Mouse (Mus musculus): ENCODE data around the gene Tbx10. TPM values are rescaled to one million over a fixed set of nuclear protein-coding genes. Genes with fewer than 3 reads are reported as not detected.

Tbx10 gene
- polyA plus RNA-seq, 1 experiment from 2014 or later, result not detected

- Histone ChIP-seq H3K4me2 (replicated peaks) (no peak overlapping the region), H3K9me3 (no peaks in the 10 kb centered on the region), H3K27ac (no peak overlapping the region), H3K36me3 (no peaks in the 10 kb centered on the region), H3K4me1 (replicated peaks) (peaks cover 19% of the 10 kb centered on the region), H3K4me3 (replicated peaks) (no peak overlapping the region), H3K27me3 (peaks cover 3% of the 10 kb centered on the region), H3K9ac (replicated peaks) (no peak overlapping the region)
- no peak for ATAC-seq
- WGBS, result 78% methylated on average over 8 of the region's 8 CpGs
These were observed 5.8 kb downstream of the Tbx10 start for GRCm38 (mm10) chr19:3998335-3998734.

GRCm38 (mm10) chr19:3999121-3999730 lies 6.7 kb downstream of the Tbx10 start:
- H3K36me3 ChIP-seq, result no peaks in the 10 kb centered on the region
- H3K9me3 ChIP-seq, result no peaks in the 10 kb centered on the region
- H3K4me3 ChIP-seq (replicated peaks), result no peak overlapping the region
- peaks cover 19% of the 10 kb centered on the region for H3K4me1 ChIP-seq (replicated peaks)
- 0 out of 2 replicates have a peak overlapping the region, but pooled peaks have one; percentile 33 for H3K9ac ChIP-seq (replicated peaks)
- peak overlapping the region; percentile 86 for H3K4me2 ChIP-seq (replicated peaks)
- peaks cover 3% of the 10 kb centered on the region for H3K27me3 ChIP-seq
- ATAC-seq, result no peak
- H3K27ac ChIP-seq, result no peak overlapping the region
- WGBS, result 87% methylated on average over 9 of the region's 9 CpGs

DNA sequence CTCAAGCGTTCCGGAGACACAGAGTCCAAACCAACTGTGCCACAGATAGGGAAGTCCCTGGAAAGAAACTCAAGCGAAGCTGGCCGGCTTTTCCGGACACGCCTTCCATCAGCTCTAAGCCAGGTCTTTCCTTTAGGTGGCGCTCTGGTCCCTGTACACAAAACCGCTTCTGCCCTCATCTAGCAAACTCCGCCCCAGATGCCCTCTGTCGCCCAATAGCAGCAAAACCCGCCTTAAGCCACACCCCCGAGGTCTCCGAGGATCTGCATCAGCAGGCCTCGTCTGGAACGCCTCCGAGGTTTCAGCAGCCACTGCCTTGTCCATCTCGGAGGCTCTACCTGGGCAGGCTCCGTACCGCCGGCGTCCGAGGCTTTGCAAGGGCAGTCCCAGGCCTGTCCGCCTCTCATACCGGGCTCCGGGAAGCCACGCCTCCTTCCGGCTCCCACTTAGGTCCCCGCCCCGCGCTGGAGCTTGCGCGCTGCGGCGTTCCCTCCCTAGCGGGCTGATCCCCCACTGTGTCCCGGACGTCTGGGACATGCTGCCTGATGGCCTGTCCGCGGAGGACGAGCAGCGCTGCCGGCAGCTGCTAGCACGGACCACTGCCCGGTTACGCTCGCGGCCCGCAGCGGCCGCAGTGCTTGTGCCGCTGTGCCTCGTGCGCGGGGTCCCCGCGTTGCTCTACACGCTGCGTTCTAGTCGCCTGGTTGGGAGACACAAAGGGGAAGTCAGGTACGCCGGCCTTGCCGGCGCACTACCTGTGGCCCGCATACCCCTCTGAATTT lies 7.8 kb downstream of the Tbx10 start, which contains the start of the genes Nudt8 and Gm49405:
Nudt8 (plus strand) TSS at position 462 of the 782 bp plus-strand sequence.
Gm49405 (plus strand) TSS at position 508 of the 782 bp plus-strand sequence.
- Histone ChIP-seq H3K27ac (peak within 1 kb of the TSS; percentile 97), H3K9me3 (no peaks in the 10 kb centered on the region), H3K4me3 (replicated peaks) (peak within 1 kb of the TSS; percentile 71), H3K27me3 (peaks cover 3% of the 10 kb centered on the region), H3K4me2 (replicated peaks) (peak within 1 kb of the TSS; percentile 86), H3K9ac (replicated peaks) (peak within 1 kb of the TSS; percentile 88), H3K4me1 (replicated peaks) (peaks cover 19% of the 10 kb centered on the region), H3K36me3 (peaks cover 8% of the 10 kb centered on the region; the same call in 1 of the 2 replicates)
- ATAC-seq, result peak; percentile 92
- under 1% methylated on average over 64 of the region's 64 CpGs for WGBS

- Histone ChIP-seq H3K9me3 (no peaks in the 10 kb centered on the region), H3K4me3 (replicated peaks) (peak overlapping the region; percentile 71), H3K4me2 (replicated peaks) (peak overlapping the region; percentile 86), H3K27me3 (peaks cover 3% of the 10 kb centered on the region), H3K9ac (replicated peaks) (peak overlapping the region; percentile 88), H3K27ac (peak overlapping the region; percentile 97), H3K4me1 (replicated peaks) (peaks cover 19% of the 10 kb centered on the region), H3K36me3 (peaks cover 13% of the 10 kb centered on the region)
- ATAC-seq, result peak; percentile 46
- 20% methylated on average over 17 of the region's 17 CpGs for WGBS
These were observed 8.5 kb downstream of the Tbx10 start for GRCm38 (mm10) chr19:4000949-4001525.

DNA sequence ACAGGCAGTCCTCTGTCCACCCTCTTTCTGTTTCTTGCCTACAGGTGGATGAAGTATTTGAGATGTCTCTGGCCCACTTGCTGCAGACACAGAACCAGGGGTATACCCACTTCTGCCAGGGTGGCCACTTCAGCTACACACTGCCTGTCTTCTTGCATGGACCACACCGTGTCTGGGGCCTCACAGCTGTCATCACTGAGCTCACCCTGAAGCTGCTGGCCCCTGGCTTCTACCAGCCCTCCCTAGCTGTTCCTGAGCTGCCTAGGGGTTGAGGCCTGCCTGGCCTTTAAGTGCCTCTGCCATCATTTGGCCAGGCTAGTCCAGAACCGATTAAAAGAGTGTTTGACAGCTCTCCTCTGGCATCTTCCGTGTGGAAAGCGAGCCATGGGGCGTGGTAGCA lies 9.2 kb downstream of the Tbx10 start:
- peaks cover 19% of the 10 kb centered on the region for H3K4me1 ChIP-seq (replicated peaks)
- H3K9me3 ChIP-seq, result no peaks in the 10 kb centered on the region
- H3K27me3 ChIP-seq, result peaks cover 3% of the 10 kb centered on the region
- no peak for ATAC-seq
- H3K9ac ChIP-seq (replicated peaks), result peak overlapping the region; percentile 88; the same call in 1 of the 2 replicates
- H3K4me2 ChIP-seq (replicated peaks), result peak overlapping the region; percentile 86
- WGBS, result 93% methylated on average over 5 of the region's 5 CpGs
- 0 out of 2 replicates have a peak overlapping the region, but pooled peaks have one; percentile 97 for H3K27ac ChIP-seq
- peaks cover 20% of the 10 kb centered on the region for H3K36me3 ChIP-seq
- H3K4me3 ChIP-seq (replicated peaks), result no peak overlapping the region

GRCm38 (mm10) chr19:4003112-4003511 lies 10.6 kb downstream of the Tbx10 start, which contains the start of gene Doc2g:
Gene Doc2g (plus strand): TSS chr19:4003313.
- Histone ChIP-seq H3K27me3 (peaks cover 3% of the 10 kb centered on the region; the same call in 1 of the 2 replicates), H3K36me3 (peaks cover 34% of the 10 kb centered on the region), H3K9me3 (no peaks in the 10 kb centered on the region), H3K27ac (no peak within 1 kb of the TSS), H3K9ac (replicated peaks) (peak within 1 kb of the TSS; percentile 88; the same call in 1 of the 2 replicates), H3K4me1 (replicated peaks) (peaks cover 19% of the 10 kb centered on the region), H3K4me2 (replicated peaks) (no peak within 1 kb of the TSS), H3K4me3 (replicated peaks) (no peak within 1 kb of the TSS)
- ATAC-seq, result no peak
- 95% methylated on average over 1 of the region's 1 CpGs for WGBS

- H3K4me3 ChIP-seq (replicated peaks), result no peak overlapping the region
- H3K36me3 ChIP-seq, result peaks cover 39% of the 10 kb centered on the region
- H3K4me2 ChIP-seq (replicated peaks), result no peak overlapping the region
- no peak for ATAC-seq
- 79% methylated on average over 12 of the region's 12 CpGs for WGBS
- H3K27me3 ChIP-seq, result peaks cover 3% of the 10 kb centered on the region; the same call in 1 of the 2 replicates
- H3K9ac ChIP-seq (replicated peaks), result no peak overlapping the region
- no peak overlapping the region for H3K27ac ChIP-seq
- peaks cover 19% of the 10 kb centered on the region for H3K4me1 ChIP-seq (replicated peaks)
- H3K9me3 ChIP-seq, result no peaks in the 10 kb centered on the region
These were observed 11.1 kb downstream of the Tbx10 start for GRCm38 (mm10) chr19:4003641-4004040.

GRCm38 (mm10) chr19:4004331-4004730 lies 11.8 kb downstream of the Tbx10 start:
- Histone ChIP-seq H3K27ac (no peak overlapping the region), H3K9me3 (no peaks in the 10 kb centered on the region), H3K4me2 (replicated peaks) (no peak overlapping the region), H3K4me3 (replicated peaks) (no peak overlapping the region), H3K27me3 (peaks cover 3% of the 10 kb centered on the region; the same call in 1 of the 2 replicates), H3K36me3 (peaks cover 46% of the 10 kb centered on the region), H3K4me1 (replicated peaks) (peaks cover 18% of the 10 kb centered on the region), H3K9ac (replicated peaks) (no peak overlapping the region; the same call in 1 of the 2 replicates)
- ATAC-seq, result no peak
- WGBS, result 89% methylated on average over 15 of the region's 15 CpGs

DNA sequence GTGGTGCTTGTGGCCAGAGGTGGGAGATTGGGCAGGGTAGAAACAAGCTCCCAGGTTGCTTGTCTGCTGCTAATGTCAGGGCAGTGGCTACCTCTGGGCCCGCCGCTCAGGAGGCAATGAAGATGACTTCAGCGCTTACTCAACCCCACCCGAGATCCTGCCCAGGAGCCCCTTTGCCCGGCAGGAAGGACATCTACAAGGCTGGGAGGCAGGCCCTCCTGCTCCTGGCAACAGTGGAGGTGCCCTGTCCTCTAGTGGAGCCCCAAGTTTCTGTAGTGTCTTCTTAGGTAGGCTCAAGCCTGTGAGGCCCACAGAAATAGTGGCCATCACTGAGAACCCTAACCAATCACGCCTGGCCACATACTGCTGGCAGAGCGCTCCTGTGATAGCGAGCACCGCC lies 12.5 kb downstream of the Tbx10 start:
- WGBS, result 90% methylated on average over 9 of the region's 9 CpGs
- no peak for ATAC-seq
- Histone ChIP-seq H3K4me3 (replicated peaks) (no peak overlapping the region), H3K4me1 (replicated peaks) (peaks cover 12% of the 10 kb centered on the region), H3K27ac (no peak overlapping the region), H3K9ac (replicated peaks) (no peak overlapping the region), H3K27me3 (0 out of 2 replicates have a peak, but pooled peaks cover 3% of the 10 kb centered on the region), H3K36me3 (peaks cover 53% of the 10 kb centered on the region), H3K4me2 (replicated peaks) (no peak overlapping the region), H3K9me3 (no peaks in the 10 kb centered on the region)

DNA sequence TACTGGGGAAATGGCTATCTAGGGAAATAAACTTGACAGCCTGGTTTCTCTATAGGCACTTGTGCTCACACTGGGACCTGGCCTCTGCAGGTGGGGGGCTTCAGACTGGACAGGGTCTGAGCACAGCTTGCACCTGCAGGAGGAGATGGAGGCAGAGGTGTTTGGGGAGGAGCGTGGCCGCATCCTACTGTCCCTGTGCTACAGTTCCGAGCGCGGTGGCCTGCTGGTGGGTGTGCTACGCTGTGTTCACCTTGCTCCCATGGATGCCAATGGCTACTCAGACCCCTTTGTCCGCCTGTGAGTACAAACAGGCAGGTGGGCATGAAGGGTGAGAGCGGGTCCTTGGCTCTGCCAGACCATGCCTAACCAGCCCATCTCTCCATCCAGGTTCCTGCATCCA lies 13.4 kb downstream of the Tbx10 start:
- H3K4me3 ChIP-seq (replicated peaks), result no peak overlapping the region
- no peak for ATAC-seq
- peaks cover 11% of the 10 kb centered on the region for H3K4me1 ChIP-seq (replicated peaks)
- no peak overlapping the region for H3K27ac ChIP-seq
- no peaks in the 10 kb centered on the region for H3K9me3 ChIP-seq
- no peak overlapping the region for H3K9ac ChIP-seq (replicated peaks)
- H3K4me2 ChIP-seq (replicated peaks), result no peak overlapping the region
- WGBS, result 95% methylated on average over 8 of the region's 8 CpGs
- H3K36me3 ChIP-seq, result peaks cover 58% of the 10 kb centered on the region
- 0 out of 2 replicates have a peak, but pooled peaks cover 3% of the 10 kb centered on the region for H3K27me3 ChIP-seq

DNA sequence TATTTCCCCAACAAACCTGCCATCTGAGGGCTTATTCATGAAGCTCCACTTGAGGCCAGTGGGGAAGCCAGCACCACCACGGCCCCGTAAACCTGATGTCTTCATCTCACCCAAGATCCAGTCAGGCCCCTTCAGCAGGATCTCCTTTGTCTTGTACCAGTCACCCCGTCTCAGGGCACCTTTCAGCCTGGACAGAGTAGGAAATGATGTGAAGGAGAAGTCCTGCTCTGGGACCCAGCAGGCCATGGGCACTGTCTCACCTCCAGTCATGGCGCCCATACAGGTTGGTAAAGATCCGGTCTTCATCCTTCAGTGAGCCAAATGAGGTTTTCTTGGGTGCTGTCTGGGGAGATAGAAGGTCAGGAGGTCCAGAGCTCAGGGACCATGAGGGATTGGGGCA lies 18.5 kb downstream of the Tbx10 start:
- WGBS, result 90% methylated on average over 5 of the region's 5 CpGs

More for the DNA sequence above, 18.5 kb downstream of the Tbx10 start:
- Histone ChIP-seq H3K27ac (no peak overlapping the region), H3K9me3 (no peaks in the 10 kb centered on the region), H3K4me2 (replicated peaks) (peak overlapping the region; percentile 73; the same call in 1 of the 2 replicates), H3K4me3 (replicated peaks) (no peak overlapping the region), H3K36me3 (peaks cover 46% of the 10 kb centered on the region), H3K27me3 (no peaks in the 10 kb centered on the region), H3K9ac (replicated peaks) (no peak overlapping the region), H3K4me1 (replicated peaks) (peaks cover 16% of the 10 kb centered on the region)
- ATAC-seq, result no peak
